Mouse (Mus musculus) megakaryocyte, embryonic 14.5 days (primary cell): Measurements from ENCODE around the gene Klhl22. TPM values are rescaled to one million over a fixed set of nuclear protein-coding genes. Genes with fewer than 3 reads are reported as not detected.
"Not testable (repeated sequence)": the region's sequence is repeated elsewhere in the genome, so short reads cannot be mapped to it uniquely, and the experiment has no call there.

Source experiments
- H3K27me3 ChIP-seq: replicated peaks from 2 replicates; pipeline ENCODE3; 2012; ENCODE audit warnings: inconsistent platforms
- H3K36me3 ChIP-seq: replicated peaks from 2 replicates; pipeline ENCODE3; 2012; ENCODE audit warnings: low read length, inconsistent platforms, mixed read lengths
- H3K4me1 ChIP-seq: 2 replicates; pipeline ENCODE4 v1.6.1; 2012; ENCODE audit warnings: inconsistent platforms
- H3K4me3 ChIP-seq: replicated peaks from 2 replicates; pipeline ENCODE3; 2012; ENCODE audit warnings: moderate library complexity, mild to moderate bottlenecking, inconsistent platforms
- H3K9me3 ChIP-seq: 2 replicates; pipeline ENCODE4 v1.6.1; 2012; ENCODE audit warnings: inconsistent platforms
- FLI1 ChIP-seq: IDR thresholded peaks from 2 replicates; pipeline ENCODE4 v1.6.1; 2012; ENCODE audit warnings: low read length, inconsistent platforms, mixed read lengths
- GATA1 ChIP-seq: IDR thresholded peaks from 3 replicates; pipeline ENCODE4 v1.6.1; 2012; ENCODE audit warnings: mixed read lengths, low read length, inconsistent platforms, borderline replicate concordance
- polyA plus RNA-seq: library from polyadenylated mRNA; stranded (reverse); fragments of >175 nt; gene quantifications from 2 replicates; pipeline ENCODE4 v1.2.3, GENCODE M21; 2012; ENCODE audit warnings: low replicate concordance; ENCODE audit not compliant: insufficient read depth

Gene Klhl22
- polyA plus RNA-seq, 1 experiment: 4.0 TPM

DNA sequence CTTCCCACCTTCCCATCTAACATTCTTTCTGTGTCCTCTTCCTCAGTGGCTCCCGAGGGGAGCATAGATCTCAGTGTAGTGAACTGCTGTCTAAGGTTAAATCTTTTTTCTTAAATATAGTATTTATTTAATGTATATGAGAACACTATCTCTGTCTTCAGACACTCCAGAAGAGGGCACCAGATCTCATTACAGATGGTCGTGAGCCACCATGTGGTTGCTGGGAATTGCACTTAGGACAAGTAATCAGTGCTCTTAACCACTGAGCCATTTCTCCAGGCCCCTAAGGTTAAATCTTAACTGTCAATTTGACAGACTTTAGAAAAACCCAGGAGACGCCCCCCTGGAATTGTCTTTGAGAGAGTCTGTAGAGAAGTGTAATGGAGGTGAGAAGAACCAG, 27.4 kb upstream of the Klhl22 start:
- Histone ChIP-seq H3K9me3 (no peaks in the 10 kb centered on the region), H3K4me3 (no peak overlapping the region), H3K4me1 (peaks cover 15% of the 10 kb centered on the region), H3K27me3 (peaks cover 41% of the 10 kb centered on the region), H3K36me3 (no peaks in the 10 kb centered on the region)
- TF ChIP-seq FLI1: no peak
- TF ChIP-seq GATA1: no peak

DNA sequence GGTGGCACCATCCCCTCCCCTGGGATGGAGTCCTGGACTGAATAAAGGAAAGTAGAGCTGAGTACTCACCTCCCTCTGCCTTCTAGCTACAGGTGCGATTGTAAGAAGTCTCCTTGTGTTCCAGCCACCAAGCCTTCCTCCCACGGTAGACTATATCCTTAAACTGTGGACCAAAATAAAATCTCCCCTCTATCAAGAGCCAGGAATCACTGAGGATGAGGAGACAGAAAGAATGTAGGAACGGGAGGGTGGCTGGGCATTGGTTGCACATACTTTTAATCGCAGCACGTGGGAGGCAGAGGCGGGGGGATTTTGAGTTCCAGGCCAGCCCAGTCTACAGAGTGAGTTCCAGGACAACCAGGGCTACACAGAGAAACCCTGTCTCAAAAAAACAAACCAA, 27.0 kb upstream of the Klhl22 start:
- no peaks in the 10 kb centered on the region for H3K36me3 ChIP-seq
- peaks cover 44% of the 10 kb centered on the region for H3K27me3 ChIP-seq
- H3K9me3 ChIP-seq: no peaks in the 10 kb centered on the region
- H3K4me1 ChIP-seq: peaks cover 11% of the 10 kb centered on the region
- H3K4me3 ChIP-seq: no peak overlapping the region
- no peak for TF ChIP-seq FLI1

DNA sequence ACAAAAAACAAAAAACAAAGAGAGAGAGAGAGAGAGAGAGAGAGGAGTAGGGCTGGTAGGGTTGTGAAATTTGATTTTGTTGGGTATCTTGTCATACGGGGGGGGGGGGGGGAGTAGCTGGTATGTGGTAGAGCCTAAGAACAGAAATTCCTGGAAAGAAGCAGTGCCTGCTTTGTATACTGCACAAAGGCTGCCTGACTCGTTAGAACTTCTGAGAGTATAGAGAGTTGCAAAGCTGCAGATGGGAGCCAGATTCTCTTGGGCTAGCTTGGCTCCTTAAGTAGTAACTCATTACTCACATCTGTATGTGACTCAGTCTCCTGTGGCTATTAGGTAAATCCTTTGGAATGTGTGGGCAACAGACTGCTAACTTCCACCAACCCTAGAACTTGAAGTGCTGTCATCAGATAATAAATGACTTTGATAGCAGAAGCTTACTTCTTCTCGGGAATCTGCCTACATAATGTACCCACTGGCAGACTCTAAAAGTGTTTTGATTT, 26.5 kb upstream of the Klhl22 start, which contains the start of gene Med15:
Med15 (minus strand) TSS at position 51 of the 500 bp plus-strand sequence.
- Histone ChIP-seq H3K27me3 (peaks cover 48% of the 10 kb centered on the region), H3K4me3 (no peak within 1 kb of the TSS), H3K9me3 (no peaks in the 10 kb centered on the region), H3K36me3 (no peaks in the 10 kb centered on the region), H3K4me1 (peaks cover 7% of the 10 kb centered on the region)
- TF ChIP-seq GATA1 (no peak), FLI1 (no peak)

DNA sequence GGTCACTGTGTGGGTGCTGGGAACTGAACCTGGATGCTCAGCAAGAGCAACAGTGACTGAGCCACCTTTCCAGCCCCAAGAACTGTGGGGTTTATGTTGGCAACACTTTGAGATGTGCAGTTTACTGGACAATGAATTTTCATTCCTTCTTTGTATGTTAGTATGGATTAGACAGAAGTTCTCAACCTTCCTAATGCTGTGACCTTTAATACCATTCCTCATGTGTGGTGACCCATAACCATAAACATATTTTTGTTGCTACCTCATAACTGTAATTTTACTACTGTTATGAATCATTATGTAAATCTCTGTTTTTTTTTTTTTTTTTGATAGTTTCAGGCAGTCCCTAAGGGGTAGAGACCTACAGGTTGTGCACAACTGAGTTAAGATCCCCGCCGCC, 25.8 kb upstream of the Klhl22 start:
- Histone ChIP-seq H3K36me3 (no peaks in the 10 kb centered on the region), H3K4me1 (peaks cover 6% of the 10 kb centered on the region), H3K9me3 (no peaks in the 10 kb centered on the region), H3K27me3 (peaks cover 50% of the 10 kb centered on the region), H3K4me3 (no peak overlapping the region)
- no peak for TF ChIP-seq FLI1
- TF ChIP-seq GATA1: no peak

DNA sequence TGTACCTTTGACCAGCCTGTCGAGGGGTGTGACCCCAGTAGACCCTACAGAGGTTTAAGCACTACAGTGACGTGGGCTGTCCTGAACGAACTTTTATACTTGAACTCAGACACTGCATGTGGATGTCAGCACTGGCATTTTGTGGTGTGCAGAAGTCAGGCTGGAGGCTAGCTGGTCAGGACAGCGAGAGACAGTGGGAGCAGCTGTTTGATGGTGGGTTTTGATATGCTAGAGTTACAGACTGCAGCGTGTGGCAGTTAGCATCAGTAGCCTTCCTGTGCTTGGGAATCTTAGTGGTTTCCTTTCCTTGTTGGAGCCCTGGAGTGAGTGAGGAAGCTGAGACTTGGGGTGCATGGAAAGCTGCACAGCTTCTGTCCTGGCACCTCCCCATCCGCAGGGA, 24.5 kb upstream of the Klhl22 start:
- H3K36me3 ChIP-seq, H3K4me3 ChIP-seq, H3K9me3 ChIP-seq: not testable (repeated sequence)
- peaks cover 57% of the 10 kb centered on the region for H3K27me3 ChIP-seq
- H3K4me1 ChIP-seq: peaks cover 10% of the 10 kb centered on the region

DNA sequence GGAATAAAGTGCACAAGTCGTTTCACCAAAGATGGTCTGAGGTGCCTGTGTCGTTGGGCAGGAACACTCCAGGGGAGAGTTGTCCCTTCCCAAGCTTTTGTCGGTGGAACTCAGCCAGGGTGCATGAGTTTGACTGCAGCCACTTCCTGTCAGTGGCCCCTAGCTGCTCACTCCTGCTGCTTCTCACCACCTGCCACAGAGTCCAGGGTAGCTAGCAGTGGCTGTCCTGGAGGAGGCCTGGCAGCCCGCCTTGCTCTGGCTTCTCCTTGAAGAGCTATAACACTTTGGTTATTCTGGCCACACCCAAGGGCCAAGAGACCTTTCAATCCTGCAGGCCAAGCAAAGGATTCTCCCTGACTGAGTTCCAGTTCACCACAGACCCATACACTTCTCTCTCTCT, 23.3 kb upstream of the Klhl22 start:
- H3K9me3 ChIP-seq: no peaks in the 10 kb centered on the region
- no peak for TF ChIP-seq FLI1
- no peak for TF ChIP-seq GATA1
- peaks cover 15% of the 10 kb centered on the region for H3K4me1 ChIP-seq
- no peak overlapping the region for H3K4me3 ChIP-seq
- H3K27me3 ChIP-seq: peaks cover 67% of the 10 kb centered on the region
- no peaks in the 10 kb centered on the region for H3K36me3 ChIP-seq

DNA sequence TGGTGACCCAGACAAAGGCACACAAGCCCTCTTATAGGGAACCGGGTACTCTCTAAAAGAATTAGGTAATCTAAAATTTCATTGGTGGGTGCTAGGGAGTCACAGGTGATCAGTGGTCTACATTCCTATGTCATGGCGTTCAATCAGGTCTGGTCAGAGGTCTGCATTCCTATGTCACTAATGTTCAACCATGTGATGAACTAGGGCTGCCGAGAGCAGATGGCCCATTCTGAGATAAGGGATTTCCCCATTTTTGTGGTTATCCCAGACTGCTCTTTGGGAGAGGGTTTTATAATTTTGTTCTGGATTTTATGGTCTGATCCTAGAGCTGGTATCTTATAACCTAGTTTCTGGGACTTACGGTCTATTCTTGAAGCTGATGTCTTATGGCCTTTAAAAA, 19.3 kb upstream of the Klhl22 start:
- H3K4me3 ChIP-seq: no peak overlapping the region
- TF ChIP-seq FLI1: no peak
- TF ChIP-seq GATA1: no peak

DNA sequence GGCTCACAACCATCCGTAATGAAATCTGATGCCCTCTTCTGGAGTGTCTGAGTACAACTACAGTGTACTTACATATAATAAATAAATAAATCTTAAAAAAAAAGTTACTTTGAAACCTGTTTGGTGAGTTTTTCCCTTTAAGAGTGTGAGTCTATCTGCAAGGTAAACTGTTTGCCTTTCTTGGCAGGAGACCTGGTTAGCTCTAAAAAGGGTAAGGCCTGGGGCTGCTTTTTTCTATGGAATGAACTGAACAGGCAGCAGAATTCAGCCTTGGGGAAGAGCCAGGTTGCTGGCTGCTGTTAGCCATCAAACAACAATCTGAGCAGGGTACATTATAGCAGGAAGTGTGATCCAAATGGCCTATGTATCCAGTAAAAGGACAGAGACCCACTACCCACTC, 16.6 kb upstream of the Klhl22 start:
- H3K4me1 ChIP-seq: peaks cover 11% of the 10 kb centered on the region
- peaks cover 35% of the 10 kb centered on the region for H3K27me3 ChIP-seq
- H3K36me3 ChIP-seq: no peaks in the 10 kb centered on the region
- TF ChIP-seq FLI1: no peak
- no peak for TF ChIP-seq GATA1
- H3K4me3 ChIP-seq: no peak overlapping the region
- peaks cover 14% of the 10 kb centered on the region for H3K9me3 ChIP-seq

More for the DNA sequence above, 19.3 kb upstream of the Klhl22 start:
- Histone ChIP-seq H3K27me3 (peaks cover 50% of the 10 kb centered on the region), H3K36me3 (no peaks in the 10 kb centered on the region), H3K4me1 (peaks cover 15% of the 10 kb centered on the region), H3K9me3 (peaks cover 2% of the 10 kb centered on the region)

DNA sequence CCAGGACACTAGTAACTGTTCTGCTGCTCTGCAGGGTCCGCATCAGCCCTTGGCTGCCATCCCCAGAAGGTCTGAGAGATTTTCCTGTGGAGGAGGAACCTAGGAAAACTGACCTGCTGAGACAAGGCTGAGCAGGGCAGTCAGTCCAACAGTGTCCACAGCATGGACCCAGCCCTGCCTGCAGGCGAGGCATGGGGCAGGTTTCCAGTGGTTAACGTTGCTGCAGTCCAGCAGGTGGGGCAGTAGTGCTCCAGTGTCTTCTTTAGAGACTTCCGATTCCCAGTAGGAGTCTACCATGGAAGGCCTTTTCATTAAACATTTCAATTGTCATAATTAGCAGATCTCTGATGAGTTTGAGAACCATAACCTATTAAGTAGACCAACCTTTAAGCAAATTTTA, 16.1 kb upstream of the Klhl22 start:
- Histone ChIP-seq H3K36me3 (no peaks in the 10 kb centered on the region), H3K9me3 (peaks cover 14% of the 10 kb centered on the region), H3K4me3 (no peak overlapping the region), H3K4me1 (peaks cover 11% of the 10 kb centered on the region), H3K27me3 (peaks cover 37% of the 10 kb centered on the region)
- TF ChIP-seq FLI1: no peak
- no peak for TF ChIP-seq GATA1

DNA sequence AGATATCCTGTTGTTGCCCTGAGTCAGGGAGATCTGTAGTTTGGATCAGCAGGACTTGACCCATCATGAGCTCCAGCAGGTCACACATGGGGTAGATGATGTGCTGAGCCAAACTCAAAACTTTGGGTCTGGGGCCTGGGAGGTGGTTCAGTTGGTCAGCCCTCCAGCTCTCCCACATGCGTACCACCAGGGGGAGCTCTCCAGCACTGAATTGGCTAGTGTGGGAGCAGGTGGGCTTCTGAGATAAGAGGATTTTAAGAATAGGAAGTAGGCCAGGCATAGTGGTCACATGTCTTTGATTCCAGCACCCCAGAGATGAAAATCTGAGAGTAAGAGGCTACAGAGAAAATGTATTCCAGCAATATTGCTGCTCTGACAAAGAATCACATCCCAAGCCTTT, 14.9 kb upstream of the Klhl22 start:
- peaks cover 7% of the 10 kb centered on the region for H3K4me1 ChIP-seq
- peaks cover 14% of the 10 kb centered on the region for H3K9me3 ChIP-seq
- no peaks in the 10 kb centered on the region for H3K36me3 ChIP-seq
- no peak for TF ChIP-seq FLI1
- no peak for TF ChIP-seq GATA1
- H3K4me3 ChIP-seq: no peak overlapping the region
- peaks cover 36% of the 10 kb centered on the region for H3K27me3 ChIP-seq

DNA sequence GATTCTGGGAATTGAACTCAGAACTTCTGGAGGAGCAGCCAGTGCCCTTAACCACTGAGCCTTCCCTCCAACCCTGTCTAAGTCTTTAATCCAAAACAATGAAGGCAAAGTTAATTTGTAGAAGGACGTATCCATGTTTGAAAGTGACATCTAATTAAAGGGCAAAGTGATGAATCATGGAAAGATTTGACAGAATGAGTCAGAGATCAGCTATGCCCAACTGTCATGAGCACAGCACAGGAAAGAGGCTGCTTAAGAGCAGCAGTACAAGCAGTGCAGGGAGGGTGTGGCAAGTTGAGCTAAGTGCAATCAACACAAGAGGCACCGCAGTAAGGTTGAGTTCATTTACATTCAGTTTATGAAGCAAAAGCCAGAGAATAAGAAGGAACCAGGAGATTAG, 14.4 kb upstream of the Klhl22 start:
- Histone ChIP-seq H3K36me3 (no peaks in the 10 kb centered on the region), H3K4me1 (peaks cover 4% of the 10 kb centered on the region; the same call in 1 of the 2 replicates), H3K4me3 (no peak overlapping the region), H3K9me3 (peaks cover 14% of the 10 kb centered on the region), H3K27me3 (peaks cover 32% of the 10 kb centered on the region)
- TF ChIP-seq GATA1 (no peak), FLI1 (no peak)
